Mouse (Mus musculus): ENCODE measurements around the gene Ptprf.

Gene Ptprf

GRCm38 (mm10) chr4:118205906-118206305 lies 85.3 kb downstream of the Ptprf start:
- no peak for DNase-seq

GRCm38 (mm10) chr4:118199093-118199492 lies 92.1 kb downstream of the Ptprf start:
- DNase-seq: no peak

- DNase-seq: no peak
These were observed 92.6 kb downstream of the Ptprf start for GRCm38 (mm10) chr4:118198606-118199005.

- DNase-seq: no peak
These were observed 95.0 kb downstream of the Ptprf start for GRCm38 (mm10) chr4:118196185-118196584.

- DNase-seq: no peak
These were observed 110.7 kb downstream of the Ptprf start for GRCm38 (mm10) chr4:118180301-118181080.

GRCm38 (mm10) chr4:118179467-118180300 lies 111.5 kb downstream of the Ptprf start, which contains the start of gene Kdm4a:
TSS of gene Kdm4a (minus strand) at chr4:118180043.
- peak; percentile 94 to 99 for DNase-seq

- no peak for DNase-seq
These were observed 112.2 kb downstream of the Ptprf start for GRCm38 (mm10) chr4:118178952-118179466.

GRCm38 (mm10) chr4:118172461-118172860 lies 118.7 kb downstream of the Ptprf start:
- DNase-seq: no peak

GRCm38 (mm10) chr4:118171006-118171405 lies 120.2 kb downstream of the Ptprf start:
- peak in 1 of 2 experiments; percentile 30 for DNase-seq

GRCm38 (mm10) chr4:118162123-118162522 lies 129.1 kb downstream of the Ptprf start:
- no peak for DNase-seq
